Mouse (Mus musculus) midbrain, embryonic 14.5 days (tissue): ENCODE data around the gene Prcc. TPM values are rescaled to one million over a fixed set of nuclear protein-coding genes. Genes with fewer than 3 reads are reported as not detected.

Experiments used
- ATAC-seq: fragments of 200-750 bp; cut with Nextera tagmentation; 2 replicates; pipeline ENCODE4 v1.8.0; 2017; ENCODE audit warnings: moderate number of reproducible peaks, moderate library complexity; ENCODE audit not compliant: low FRiP score, low TSS enrichment
- DNase-seq: peaks from one replicate; pipeline ENCODE4 v3.0.0-alpha.2; 2015
- H3K27ac ChIP-seq: fragments of 300-500 bp; sonication (generic); replicated peaks from 2 replicates; pipeline ENCODE4 v1.5.1; 2014; ENCODE audit warnings: mild to moderate bottlenecking, low read depth, low read length, moderate library complexity
- H3K27me3 ChIP-seq: fragments of 300-500 bp; sonication (generic); 2 replicates; pipeline ENCODE4 v1.6.1; 2014; ENCODE audit warnings: low read length, control low read depth, mixed read lengths; ENCODE audit not compliant: control insufficient read depth, insufficient read depth
- H3K36me3 ChIP-seq: fragments of 300-500 bp; sonication (generic); 2 replicates; pipeline ENCODE4 v1.6.1; 2014; ENCODE audit warnings: low read length, control low read depth; ENCODE audit not compliant: control insufficient read depth, insufficient read depth
- H3K4me1 ChIP-seq: fragments of 300-500 bp; sonication (generic); 2 replicates; pipeline ENCODE4 v1.6.1; 2014; ENCODE audit warnings: mild to moderate bottlenecking, antibody characterized with exemption, low read length, control low read depth; ENCODE audit not compliant: control insufficient read depth, insufficient read depth
- H3K4me2 ChIP-seq: fragments of 300-500 bp; sonication (generic); 2 replicates; pipeline ENCODE4 v1.6.1; 2014; ENCODE audit warnings: mild to moderate bottlenecking, low read length, moderate library complexity
- H3K4me3 ChIP-seq: fragments of 300-500 bp; sonication (generic); replicated peaks from 2 replicates; pipeline ENCODE4 v1.5.1; 2014; ENCODE audit warnings: low read depth, low read length
- H3K9ac ChIP-seq: fragments of 300-500 bp; sonication (generic); replicated peaks from 2 replicates; pipeline ENCODE4 v1.6.1; 2014; ENCODE audit warnings: mild to moderate bottlenecking, low read length, moderate library complexity
- H3K9me3 ChIP-seq: fragments of 300-500 bp; sonication (generic); 2 replicates; pipeline ENCODE4 v1.6.1; 2016; ENCODE audit warnings: low read length, control low read depth, mixed read lengths; ENCODE audit not compliant: control insufficient read depth
- WGBS: fragments of 180-500 bp; shearing (Covaris S2); extraction: QIAGEN DNeasy Blood & Tissue Kit; methylation state at CpG from one replicate; pipeline ENCODE4 v1.1.7; 2014; 5-methylcytosine and 5-hydroxymethylcytosine counted together
- polyA plus RNA-seq: library from polyadenylated mRNA; unstranded; fragments of >200 nt; fragmentation: Nextera tagmentation; extraction: Ambion mirVana; gene quantifications from 2 replicates; pipeline ENCODE4 v1.2.1, GENCODE M21; 2014

Prcc gene
- polyA plus RNA-seq, 1 experiment from 2014 or later = 17.4 TPM

DNA sequence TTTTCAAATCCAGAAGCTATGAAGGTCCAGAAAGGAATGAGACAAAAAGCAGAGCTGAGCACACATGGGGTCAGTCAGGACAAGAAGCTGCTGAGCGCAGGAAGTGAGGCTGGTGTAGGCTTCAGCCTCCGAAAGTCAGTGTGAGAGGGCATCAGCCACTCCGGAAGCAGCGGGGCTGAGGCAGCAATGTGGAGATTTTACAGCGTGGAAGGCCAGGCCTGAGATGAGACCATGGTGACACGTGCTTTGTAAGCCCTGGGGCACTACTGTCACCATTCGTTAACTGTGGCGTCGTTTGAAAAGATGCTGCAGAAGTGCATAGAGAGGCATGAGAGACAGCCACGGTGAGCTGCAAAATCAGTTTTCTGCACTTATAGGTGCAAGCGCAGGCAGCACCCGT is 67.2 kb downstream of the Prcc start:
- H3K27ac ChIP-seq = no peak overlapping the region
- no peaks in the 10 kb centered on the region for H3K36me3 ChIP-seq
- DNase-seq (peak; percentile 67), ATAC-seq (no peak)
- WGBS = 42% methylated on average over 12 of the region's 12 CpGs
- no peak overlapping the region for H3K4me2 ChIP-seq
- no peaks in the 10 kb centered on the region for H3K9me3 ChIP-seq
- no peaks in the 10 kb centered on the region for H3K4me1 ChIP-seq
- no peak overlapping the region for H3K9ac ChIP-seq
- H3K4me3 ChIP-seq = no peak overlapping the region
- no peaks in the 10 kb centered on the region for H3K27me3 ChIP-seq

DNA sequence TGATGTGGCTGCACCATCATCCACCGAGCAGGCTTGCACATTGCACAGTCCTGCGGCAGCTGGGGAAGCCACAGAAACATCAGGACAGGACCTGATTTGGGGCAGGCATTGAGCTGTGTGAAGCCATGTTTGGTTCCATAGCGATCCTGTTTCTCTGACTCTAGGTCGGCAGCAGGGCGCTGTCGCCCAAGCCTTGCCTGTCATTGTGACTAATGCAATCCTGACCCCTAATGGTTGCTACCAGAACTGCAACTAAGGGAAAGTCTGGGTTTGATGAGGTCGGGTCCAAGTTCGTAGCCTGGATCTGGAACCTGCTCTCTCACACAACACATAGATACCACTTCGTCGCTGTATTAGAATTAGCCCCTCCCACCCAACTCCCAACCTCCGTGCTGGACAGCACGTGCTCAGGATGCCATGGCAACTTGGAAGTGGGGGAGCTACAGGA is 68.7 kb downstream of the Prcc start:
- WGBS = 5% methylated on average over 12 of the region's 12 CpGs
- Histone ChIP-seq H3K9me3 (no peaks in the 10 kb centered on the region), H3K9ac (no peak overlapping the region), H3K4me3 (no peak overlapping the region), H3K27ac (no peak overlapping the region), H3K4me2 (no peak overlapping the region), H3K4me1 (no peaks in the 10 kb centered on the region), H3K27me3 (no peaks in the 10 kb centered on the region), H3K36me3 (no peaks in the 10 kb centered on the region)
- DNase-seq = peak; percentile 92
- no peak for ATAC-seq

DNA sequence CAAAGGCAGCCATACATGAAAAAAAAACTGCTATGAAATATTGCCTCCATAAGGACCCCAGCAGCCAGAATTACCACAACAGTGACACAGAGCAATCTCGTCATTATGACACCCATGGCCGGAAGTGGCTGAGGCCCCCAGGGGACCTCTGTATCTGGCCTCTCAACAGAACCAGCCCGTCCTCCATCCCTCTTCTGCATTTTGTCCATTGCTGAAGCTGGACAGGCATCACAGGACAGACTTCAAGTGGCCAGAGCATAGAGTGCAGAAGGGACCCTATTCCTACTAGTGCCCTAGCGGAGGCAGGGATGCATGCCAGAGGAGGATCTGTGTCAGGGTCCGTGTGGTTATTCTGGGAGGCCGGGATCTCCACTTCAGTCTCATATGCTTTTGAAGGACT is 69.2 kb downstream of the Prcc start:
- no peaks in the 10 kb centered on the region for H3K4me1 ChIP-seq
- DNase-seq (no peak), ATAC-seq (no peak)
- no peaks in the 10 kb centered on the region for H3K9me3 ChIP-seq
- H3K27ac ChIP-seq = no peak overlapping the region
- H3K36me3 ChIP-seq = no peaks in the 10 kb centered on the region
- no peak overlapping the region for H3K4me3 ChIP-seq
- no peak overlapping the region for H3K9ac ChIP-seq
- H3K4me2 ChIP-seq = no peak overlapping the region
- WGBS = 63% methylated on average over 6 of the region's 6 CpGs
- 0 out of 2 replicates have a peak, but pooled peaks cover 3% of the 10 kb centered on the region for H3K27me3 ChIP-seq

DNA sequence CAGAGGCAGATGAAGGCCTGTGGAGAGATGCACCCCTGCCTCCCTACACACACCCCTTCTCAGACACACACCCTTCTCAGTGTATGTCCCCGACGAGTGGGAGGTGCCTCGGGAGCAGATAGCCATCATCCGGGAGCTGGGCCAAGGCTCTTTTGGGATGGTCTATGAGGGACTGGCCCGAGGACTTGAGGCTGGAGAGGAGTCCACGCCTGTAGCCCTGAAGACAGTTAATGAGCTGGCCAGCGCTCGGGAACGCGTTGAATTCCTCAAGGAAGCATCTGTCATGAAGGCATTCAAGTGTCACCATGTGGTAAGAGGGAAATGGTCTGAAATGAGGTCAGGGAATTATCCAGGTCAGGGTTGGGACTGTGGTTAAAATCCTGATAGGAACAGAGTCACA is 72.5 kb downstream of the Prcc start:
- no peak overlapping the region for H3K27ac ChIP-seq
- WGBS = 69% methylated on average over 10 of the region's 10 CpGs
- H3K9me3 ChIP-seq = no peaks in the 10 kb centered on the region
- ATAC-seq = no peak
- H3K4me2 ChIP-seq = no peak overlapping the region
- no peak for DNase-seq
- no peaks in the 10 kb centered on the region for H3K4me1 ChIP-seq
- no peak overlapping the region for H3K9ac ChIP-seq
- no peak overlapping the region for H3K4me3 ChIP-seq
- peaks cover 34% of the 10 kb centered on the region for H3K27me3 ChIP-seq
- H3K36me3 ChIP-seq = no peaks in the 10 kb centered on the region

DNA sequence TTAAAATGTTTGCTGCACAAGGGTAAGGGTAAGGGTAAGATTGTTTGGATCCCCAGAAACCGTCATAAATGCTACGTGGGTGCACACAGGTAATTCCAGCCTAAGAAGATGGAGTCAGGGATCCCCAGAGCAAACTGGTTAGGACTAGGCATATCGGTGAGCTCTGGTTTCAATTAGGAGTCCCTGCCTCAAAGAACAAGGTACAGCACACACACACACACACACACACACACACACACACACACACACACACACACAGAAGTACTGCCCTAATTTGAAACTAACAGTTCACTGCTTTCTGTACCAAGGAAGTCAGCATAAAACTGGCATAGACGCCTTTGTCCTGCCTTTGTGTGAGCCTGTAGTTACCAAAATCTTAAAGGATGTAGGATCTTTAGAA is 73.0 kb downstream of the Prcc start:
- no peak for DNase-seq

DNA sequence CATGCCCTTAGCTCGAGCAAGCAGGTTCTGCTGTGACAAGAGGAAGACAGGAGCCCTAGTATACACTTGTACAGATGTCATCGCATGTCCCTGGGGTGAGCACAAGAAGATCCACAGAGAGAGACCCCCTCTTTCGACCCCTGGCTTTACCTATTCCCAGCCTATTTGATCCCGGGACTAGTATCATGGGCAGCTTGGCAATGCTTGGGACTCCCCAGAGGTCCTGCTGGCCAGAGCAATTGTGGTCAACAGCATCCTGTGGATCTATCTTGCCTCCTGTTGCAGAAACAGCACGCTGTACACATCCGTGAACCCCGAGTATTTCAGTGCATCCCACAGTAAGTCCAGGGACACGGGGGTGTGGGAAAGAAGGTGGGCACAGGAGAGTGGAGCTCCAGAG is 74.1 kb downstream of the Prcc start:
- H3K36me3 ChIP-seq = no peaks in the 10 kb centered on the region
- no peaks in the 10 kb centered on the region for H3K9me3 ChIP-seq
- no peaks in the 10 kb centered on the region for H3K4me1 ChIP-seq
- H3K27me3 ChIP-seq = peaks cover 34% of the 10 kb centered on the region
- no peak overlapping the region for H3K4me3 ChIP-seq
- WGBS = 88% methylated on average over 8 of the region's 8 CpGs
- H3K4me2 ChIP-seq = no peak overlapping the region
- H3K27ac ChIP-seq = no peak overlapping the region
- no peak overlapping the region for H3K9ac ChIP-seq
- DNase-seq (no peak), ATAC-seq (no peak)

More for the DNA sequence above, 73.0 kb downstream of the Prcc start:
- Histone ChIP-seq H3K36me3 (no peaks in the 10 kb centered on the region), H3K4me1 (no peaks in the 10 kb centered on the region), H3K4me2 (no peak overlapping the region), H3K27ac (no peak overlapping the region), H3K27me3 (peaks cover 34% of the 10 kb centered on the region), H3K9me3 (no peaks in the 10 kb centered on the region), H3K4me3 (no peak overlapping the region), H3K9ac (no peak overlapping the region)
- 88% methylated on average over 4 of the region's 4 CpGs for WGBS
- no peak for ATAC-seq

DNA sequence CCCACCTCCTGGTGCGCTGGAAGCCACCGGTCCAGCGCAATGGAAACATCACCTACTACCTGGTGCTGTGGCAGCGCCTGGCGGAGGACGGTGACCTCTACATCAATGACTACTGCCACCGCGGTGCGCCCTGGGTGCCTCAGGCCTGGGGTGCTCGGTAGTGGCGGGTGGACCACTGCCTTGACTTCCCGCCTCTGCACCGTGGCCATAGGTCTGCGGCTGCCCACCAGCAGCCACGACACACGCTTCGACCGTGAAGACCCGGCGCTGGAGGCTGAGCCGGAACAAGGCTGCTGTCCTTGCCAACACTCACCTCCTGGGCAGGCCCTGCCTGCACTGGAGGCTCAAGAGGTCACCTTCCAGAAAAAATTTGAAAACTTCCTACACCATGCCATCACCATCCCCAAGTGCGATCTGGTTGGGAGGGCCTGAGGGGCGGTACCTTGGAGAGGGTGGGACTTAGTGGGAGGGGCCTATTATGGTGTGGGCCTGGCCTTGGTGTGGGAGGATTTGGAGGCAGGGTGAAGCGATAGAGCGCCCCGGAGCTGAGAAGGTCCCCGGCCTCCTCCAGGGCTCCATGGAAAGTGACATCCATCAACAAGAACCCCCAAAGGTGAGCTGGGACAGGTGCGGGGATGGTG is 76.0 kb downstream of the Prcc start:
- H3K4me2 ChIP-seq = peak overlapping the region; percentile 33
- ATAC-seq (no peak), DNase-seq (no peak)
- H3K36me3 ChIP-seq = no peaks in the 10 kb centered on the region
- no peaks in the 10 kb centered on the region for H3K4me1 ChIP-seq
- no peak overlapping the region for H3K9ac ChIP-seq
- H3K27ac ChIP-seq = no peak overlapping the region
- peaks cover 34% of the 10 kb centered on the region for H3K27me3 ChIP-seq
- H3K9me3 ChIP-seq = no peaks in the 10 kb centered on the region
- 5% methylated on average over 28 of the region's 28 CpGs for WGBS
- H3K4me3 ChIP-seq = peak overlapping the region; percentile 8; the same call in 1 of the 2 replicates

Other genes starting within 250 kb of the Prcc start
- gene Lrrc71, start 137.0 kb downstream of the Prcc start, polyA plus RNA-seq = 0.49 and 0.50 TPM in 2 replicates
- gene Ntrk1, start 90.4 kb downstream of the Prcc start, polyA plus RNA-seq = 1.2 and 1.7 TPM in 2 replicates
- 0.13 and 0.97 TPM in 2 replicates for gene Insrr, start 88.7 kb downstream of the Prcc start, polyA plus RNA-seq
- gene Pear1, start 61.3 kb downstream of the Prcc start, polyA plus RNA-seq = 2.2 and 6.9 TPM in 2 replicates
- gene Sh2d2a, start 38.9 kb downstream of the Prcc start, polyA plus RNA-seq = 0.05 TPM in 1 of 2 replicates, not detected in the other
- 157 and 185 TPM in 2 replicates for gene Hdgf, start 20.7 kb upstream of the Prcc start, polyA plus RNA-seq
- gene Mrpl24, start 33.9 kb upstream of the Prcc start, polyA plus RNA-seq = 55.8 and 56.3 TPM in 2 replicates
- gene Isg20l2, start 44.7 kb upstream of the Prcc start, polyA plus RNA-seq = 19.1 and 23.2 TPM in 2 replicates
- gene Rrnad1, start 45.1 kb upstream of the Prcc start, polyA plus RNA-seq = 19.1 and 21.7 TPM in 2 replicates
- 28.3 and 42.4 TPM in 2 replicates for gene Crabp2, start 63.1 kb upstream of the Prcc start, polyA plus RNA-seq
- 19.0 and 28.8 TPM in 2 replicates for gene Nes, start 85.5 kb upstream of the Prcc start, polyA plus RNA-seq
- 34.3 and 49.7 TPM in 2 replicates for gene Bcan, start 114.6 kb upstream of the Prcc start, polyA plus RNA-seq
- gene Hapln2, start 142.0 kb upstream of the Prcc start, polyA plus RNA-seq = 0.47 and 0.57 TPM in 2 replicates
- gene Gpatch4, start 157.5 kb upstream of the Prcc start, polyA plus RNA-seq = 22.9 and 30.3 TPM in 2 replicates
- 150 and 172 TPM in 2 replicates for gene Naxe, start 172.9 kb upstream of the Prcc start, polyA plus RNA-seq
- not detected in 2 replicates for gene Ttc24, start 192.7 kb upstream of the Prcc start, polyA plus RNA-seq
- gene Iqgap3, start 196.4 kb upstream of the Prcc start, polyA plus RNA-seq = 2.7 and 3.5 TPM in 2 replicates